Mouse (Mus musculus): ENCODE results near the gene Borcs6. TPM values are rescaled to one million over a fixed set of nuclear protein-coding genes. Genes with fewer than 3 reads are reported as not detected.

Gene Borcs6
- polyA plus RNA-seq, 1 experiment from 2014 or later = 6.6 TPM

GRCm38 (mm10) chr11:69072234-69072633 is 12.7 kb downstream of the Borcs6 start:
- H3K9me3 ChIP-seq (ENCODE audit: control insufficient read depth, low read length) = no peaks in the 10 kb centered on the region
- H3K4me1 ChIP-seq (ENCODE audit: control insufficient read depth, insufficient read depth, low read length) = peaks cover 20% of the 10 kb centered on the region; the same call in 1 of the 2 replicates
- H3K9ac ChIP-seq (ENCODE audit: low read depth, low read length) = peak overlapping the region; percentile 18; the same call in 1 of the 2 replicates
- H3K4me2 ChIP-seq (replicated peaks; ENCODE audit: low read depth, low read length) = peak overlapping the region; percentile 41
- H3K27ac ChIP-seq (ENCODE audit: low read depth, low read length) = peak overlapping the region; percentile 90
- WGBS = 79% methylated on average over 11 of the region's 11 CpGs
- no peaks in the 10 kb centered on the region for H3K36me3 ChIP-seq (ENCODE audit: control insufficient read depth, insufficient read depth, low read length)
- no peak for ATAC-seq (ENCODE audit: low FRiP score, low TSS enrichment)
- H3K4me3 ChIP-seq (ENCODE audit: low read length) = peak overlapping the region; percentile 21; the same call in 1 of the 2 replicates
- no peaks in the 10 kb centered on the region for H3K27me3 ChIP-seq (ENCODE audit: control insufficient read depth, insufficient read depth, low read length)

DNA sequence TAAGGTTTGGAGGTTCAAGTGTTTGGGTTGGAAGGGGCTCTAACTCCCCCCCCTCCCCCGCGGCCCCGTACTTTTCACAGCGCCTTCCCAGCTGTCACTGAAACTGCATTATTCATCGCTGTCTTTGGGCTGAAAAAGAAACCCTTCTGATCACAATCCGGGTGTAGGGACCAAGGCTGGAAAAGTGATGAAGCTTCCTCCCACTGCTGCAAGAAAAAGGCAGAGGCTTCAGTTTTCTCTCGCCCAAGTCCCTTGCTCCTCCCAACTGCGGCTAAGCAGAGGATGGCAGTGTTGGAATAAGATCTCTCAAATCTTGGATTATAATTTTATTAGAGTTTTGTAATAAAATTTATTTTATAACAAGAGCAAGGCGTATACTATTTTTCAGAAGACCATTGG is 13.1 kb downstream of the Borcs6 start:
- 15% methylated on average over 9 of the region's 9 CpGs for WGBS
- Histone ChIP-seq H3K4me3 (ENCODE audit: low read length) (peak overlapping the region; percentile 21), H3K9me3 (ENCODE audit: control insufficient read depth, low read length) (no peaks in the 10 kb centered on the region), H3K27me3 (ENCODE audit: control insufficient read depth, insufficient read depth, low read length) (no peaks in the 10 kb centered on the region), H3K27ac (ENCODE audit: low read depth, low read length) (peak overlapping the region; percentile 90), H3K9ac (ENCODE audit: low read depth, low read length) (peak overlapping the region; percentile 18; the same call in 1 of the 2 replicates), H3K4me1 (ENCODE audit: control insufficient read depth, insufficient read depth, low read length) (peaks cover 20% of the 10 kb centered on the region; the same call in 1 of the 2 replicates), H3K36me3 (ENCODE audit: control insufficient read depth, insufficient read depth, low read length) (no peaks in the 10 kb centered on the region), H3K4me2 (replicated peaks; ENCODE audit: low read depth, low read length) (peak overlapping the region; percentile 41)
- no peak for ATAC-seq (ENCODE audit: low FRiP score, low TSS enrichment)

DNA sequence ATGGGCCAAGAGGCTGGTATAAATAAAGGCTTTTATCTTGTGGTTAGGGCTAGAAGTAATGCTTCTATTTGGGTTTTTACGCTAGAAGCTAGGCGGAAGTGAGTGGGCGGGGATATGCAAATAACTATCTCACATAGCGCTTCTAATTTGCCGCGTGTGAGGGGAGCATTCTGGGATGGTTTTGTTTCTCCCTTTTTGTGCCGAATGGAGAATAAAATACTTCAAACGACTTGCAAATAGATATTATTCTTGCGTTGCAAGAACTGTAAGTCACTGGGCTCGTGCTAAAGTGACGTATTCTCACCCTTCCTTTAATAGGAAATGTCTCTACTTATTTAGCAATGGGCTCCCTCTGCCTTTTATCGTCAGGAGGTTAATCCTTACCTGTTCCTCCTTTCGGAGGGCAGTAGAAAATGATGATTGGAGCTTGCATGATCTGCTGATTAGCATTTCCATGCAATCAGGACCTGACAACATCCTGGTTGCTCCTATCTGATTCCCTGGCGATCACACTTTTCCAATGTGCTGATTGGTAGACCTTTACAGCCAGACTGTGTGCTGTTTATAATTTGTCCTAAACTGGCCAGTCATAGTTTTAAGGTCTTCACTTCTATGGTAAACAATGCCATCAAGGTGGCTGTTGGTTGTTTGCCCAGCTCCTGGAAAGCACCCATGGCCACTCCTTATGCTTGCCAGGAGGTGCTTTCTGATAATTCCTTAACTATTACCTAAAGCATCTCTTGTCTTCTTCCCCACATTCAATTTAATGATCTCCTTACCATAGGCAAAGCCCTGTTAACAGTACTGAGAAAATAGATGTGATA is 13.8 kb downstream of the Borcs6 start:
- H3K36me3 ChIP-seq (ENCODE audit: control insufficient read depth, insufficient read depth, low read length) = no peaks in the 10 kb centered on the region
- WGBS = under 1% methylated on average over 14 of the region's 14 CpGs
- no peaks in the 10 kb centered on the region for H3K27me3 ChIP-seq (ENCODE audit: control insufficient read depth, insufficient read depth, low read length)
- peak overlapping the region; percentile 90 for H3K27ac ChIP-seq (ENCODE audit: low read depth, low read length)
- H3K9ac ChIP-seq (ENCODE audit: low read depth, low read length) = peak overlapping the region; percentile 57
- peaks cover 20% of the 10 kb centered on the region; the same call in 1 of the 2 replicates for H3K4me1 ChIP-seq (ENCODE audit: control insufficient read depth, insufficient read depth, low read length)
- H3K9me3 ChIP-seq (ENCODE audit: control insufficient read depth, low read length) = no peaks in the 10 kb centered on the region
- H3K4me3 ChIP-seq (ENCODE audit: low read length) = peak overlapping the region; percentile 21
- H3K4me2 ChIP-seq (replicated peaks; ENCODE audit: low read depth, low read length) = peak overlapping the region; percentile 41
- peak; percentile 70 for ATAC-seq (ENCODE audit: low FRiP score, low TSS enrichment)

- WGBS = 37% methylated on average over 6 of the region's 6 CpGs
- ATAC-seq (ENCODE audit: low FRiP score, low TSS enrichment) = no peak
- H3K9ac ChIP-seq (ENCODE audit: low read depth, low read length) = 0 out of 2 replicates have a peak overlapping the region, but pooled peaks have one; percentile 23
- peak overlapping the region; percentile 90 for H3K27ac ChIP-seq (ENCODE audit: low read depth, low read length)
- H3K4me3 ChIP-seq (ENCODE audit: low read length) = no peak overlapping the region
- no peaks in the 10 kb centered on the region for H3K9me3 ChIP-seq (ENCODE audit: control insufficient read depth, low read length)
- H3K36me3 ChIP-seq (ENCODE audit: control insufficient read depth, insufficient read depth, low read length) = no peaks in the 10 kb centered on the region
- 0 out of 2 replicates have a peak overlapping the region, but pooled peaks have one; percentile 12 for H3K4me2 ChIP-seq (replicated peaks; ENCODE audit: low read depth, low read length)
- H3K4me1 ChIP-seq (ENCODE audit: control insufficient read depth, insufficient read depth, low read length) = peaks cover 20% of the 10 kb centered on the region; the same call in 1 of the 2 replicates
- H3K27me3 ChIP-seq (ENCODE audit: control insufficient read depth, insufficient read depth, low read length) = no peaks in the 10 kb centered on the region
Observed at GRCm38 (mm10) chr11:69073951-69074775, 14.6 kb downstream of the Borcs6 start.

- H3K27me3 ChIP-seq (ENCODE audit: control insufficient read depth, insufficient read depth, low read length) = no peaks in the 10 kb centered on the region
- no peak overlapping the region for H3K9ac ChIP-seq (ENCODE audit: low read depth, low read length)
- whole genome bisulfite sequencing = 55% methylated on average over 2 of the region's 2 CpGs
- H3K4me3 ChIP-seq (ENCODE audit: low read length) = no peak overlapping the region
- peaks cover 19% of the 10 kb centered on the region; the same call in 1 of the 2 replicates for H3K4me1 ChIP-seq (ENCODE audit: control insufficient read depth, insufficient read depth, low read length)
- no peak overlapping the region for H3K4me2 ChIP-seq (replicated peaks; ENCODE audit: low read depth, low read length)
- H3K36me3 ChIP-seq (ENCODE audit: control insufficient read depth, insufficient read depth, low read length) = no peaks in the 10 kb centered on the region
- H3K27ac ChIP-seq (ENCODE audit: low read depth, low read length) = no peak overlapping the region
- no peak for ATAC-seq (ENCODE audit: low FRiP score, low TSS enrichment)
- no peaks in the 10 kb centered on the region for H3K9me3 ChIP-seq (ENCODE audit: control insufficient read depth, low read length)
Observed at GRCm38 (mm10) chr11:69074776-69075069, 15.2 kb downstream of the Borcs6 start.

- H3K4me3 ChIP-seq (ENCODE audit: low read length) = no peak overlapping the region
- 62% methylated on average over 8 of the region's 9 CpGs for WGBS
- H3K9ac ChIP-seq (ENCODE audit: low read depth, low read length) = no peak overlapping the region
- H3K4me1 ChIP-seq (ENCODE audit: control insufficient read depth, insufficient read depth, low read length) = peaks cover 20% of the 10 kb centered on the region; the same call in 1 of the 2 replicates
- ATAC-seq (ENCODE audit: low FRiP score, low TSS enrichment) = no peak
- no peak overlapping the region for H3K27ac ChIP-seq (ENCODE audit: low read depth, low read length)
- H3K27me3 ChIP-seq (ENCODE audit: control insufficient read depth, insufficient read depth, low read length) = no peaks in the 10 kb centered on the region
- no peak overlapping the region for H3K4me2 ChIP-seq (replicated peaks; ENCODE audit: low read depth, low read length)
- H3K9me3 ChIP-seq (ENCODE audit: control insufficient read depth, low read length) = no peaks in the 10 kb centered on the region
- no peaks in the 10 kb centered on the region for H3K36me3 ChIP-seq (ENCODE audit: control insufficient read depth, insufficient read depth, low read length)
Observed at GRCm38 (mm10) chr11:69075764-69076479, 16.4 kb downstream of the Borcs6 start.

- Histone ChIP-seq H3K27ac (ENCODE audit: low read depth, low read length) (no peak overlapping the region), H3K4me1 (ENCODE audit: control insufficient read depth, insufficient read depth, low read length) (peaks cover 15% of the 10 kb centered on the region; the same call in 1 of the 2 replicates), H3K4me2 (replicated peaks; ENCODE audit: low read depth, low read length) (no peak overlapping the region), H3K9me3 (ENCODE audit: control insufficient read depth, low read length) (no peaks in the 10 kb centered on the region), H3K36me3 (ENCODE audit: control insufficient read depth, insufficient read depth, low read length) (no peaks in the 10 kb centered on the region), H3K9ac (ENCODE audit: low read depth, low read length) (no peak overlapping the region), H3K27me3 (ENCODE audit: control insufficient read depth, insufficient read depth, low read length) (no peaks in the 10 kb centered on the region), H3K4me3 (ENCODE audit: low read length) (no peak overlapping the region)
- WGBS = 65% methylated on average over 5 of the region's 5 CpGs
- ATAC-seq (ENCODE audit: low FRiP score, low TSS enrichment) = no peak
Observed at GRCm38 (mm10) chr11:69076572-69076971, 17.1 kb downstream of the Borcs6 start.

DNA sequence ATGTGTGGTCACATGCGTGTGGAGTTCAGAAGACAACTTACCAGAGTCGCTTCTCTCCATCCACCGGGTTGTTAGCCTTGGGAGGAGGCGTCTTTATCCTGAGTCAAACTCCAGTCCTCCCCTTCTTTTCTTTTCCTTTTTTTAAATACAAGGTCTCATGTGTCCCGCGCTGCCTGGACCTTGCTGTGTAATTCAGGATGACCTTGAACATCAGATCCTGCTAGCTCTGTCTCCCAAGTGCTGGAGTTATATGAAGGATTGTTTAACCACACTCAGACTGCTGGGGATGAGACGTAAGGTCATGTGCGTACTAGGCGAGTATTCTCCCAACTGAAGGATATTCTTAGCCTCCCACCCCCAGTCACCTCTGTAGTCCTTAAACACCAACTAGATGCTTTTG is 17.8 kb downstream of the Borcs6 start:
- no peaks in the 10 kb centered on the region for H3K9me3 ChIP-seq (ENCODE audit: control insufficient read depth, low read length)
- H3K9ac ChIP-seq (ENCODE audit: low read depth, low read length) = no peak overlapping the region
- no peaks in the 10 kb centered on the region for H3K27me3 ChIP-seq (ENCODE audit: control insufficient read depth, insufficient read depth, low read length)
- H3K4me3 ChIP-seq (ENCODE audit: low read length) = no peak overlapping the region
- no peak overlapping the region for H3K4me2 ChIP-seq (replicated peaks; ENCODE audit: low read depth, low read length)
- 83% methylated on average over 9 of the region's 9 CpGs for WGBS
- peaks cover 13% of the 10 kb centered on the region; the same call in 1 of the 2 replicates for H3K4me1 ChIP-seq (ENCODE audit: control insufficient read depth, insufficient read depth, low read length)
- H3K27ac ChIP-seq (ENCODE audit: low read depth, low read length) = no peak overlapping the region
- no peak for ATAC-seq (ENCODE audit: low FRiP score, low TSS enrichment)
- H3K36me3 ChIP-seq (ENCODE audit: control insufficient read depth, insufficient read depth, low read length) = no peaks in the 10 kb centered on the region

All from kidney, embryonic 14.5 days (tissue).